Mouse (Mus musculus): ENCODE results near the gene Csde1.

Csde1 gene

GRCm38 (mm10) chr3:103058207-103059157, 38.3 kb downstream of the Csde1 start, which contains the start of gene Nras:
Gene Nras (plus strand): TSS chr3:103058285.
- DNase-seq (ENCODE audit: low read depth, low spot score) = peak; percentile 90

- DNase-seq (ENCODE audit: low read depth, low spot score) = no peak
Measured at GRCm38 (mm10) chr3:103066927-103067326, 46.7 kb downstream of the Csde1 start.

- DNase-seq (ENCODE audit: low read depth, low spot score) = no peak
Measured at GRCm38 (mm10) chr3:103068971-103069370, 48.7 kb downstream of the Csde1 start.

- DNase-seq (ENCODE audit: low read depth, low spot score) = no peak
Measured at GRCm38 (mm10) chr3:103073771-103074170, 53.5 kb downstream of the Csde1 start, which contains the start of gene Ampd1. Gene Ampd1 (plus strand): TSS chr3:103074014.

- no peak for DNase-seq (ENCODE audit: low read depth, low spot score)
Measured at GRCm38 (mm10) chr3:103075871-103076270, 55.6 kb downstream of the Csde1 start.

DNA sequence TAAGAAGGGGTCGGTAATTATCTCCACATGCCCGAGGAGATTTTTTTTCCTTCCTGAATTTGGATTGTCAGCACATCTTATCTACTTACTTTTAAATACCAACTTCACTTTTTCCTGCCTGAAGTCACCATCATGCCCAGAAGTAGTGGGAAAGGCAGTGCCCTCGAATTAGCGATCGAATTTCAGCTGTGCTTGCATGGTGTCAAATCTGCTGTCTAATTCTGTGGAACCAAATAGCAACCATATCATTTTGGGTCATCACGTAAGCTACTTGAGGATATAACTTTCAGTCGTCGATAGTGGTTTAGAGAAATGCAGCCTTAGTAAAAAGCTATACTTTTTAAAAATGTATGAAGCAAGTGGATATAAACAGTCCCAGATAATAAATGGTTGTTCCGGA, 56.2 kb downstream of the Csde1 start:
- no peak for DNase-seq (ENCODE audit: low read depth, low spot score)

DNA sequence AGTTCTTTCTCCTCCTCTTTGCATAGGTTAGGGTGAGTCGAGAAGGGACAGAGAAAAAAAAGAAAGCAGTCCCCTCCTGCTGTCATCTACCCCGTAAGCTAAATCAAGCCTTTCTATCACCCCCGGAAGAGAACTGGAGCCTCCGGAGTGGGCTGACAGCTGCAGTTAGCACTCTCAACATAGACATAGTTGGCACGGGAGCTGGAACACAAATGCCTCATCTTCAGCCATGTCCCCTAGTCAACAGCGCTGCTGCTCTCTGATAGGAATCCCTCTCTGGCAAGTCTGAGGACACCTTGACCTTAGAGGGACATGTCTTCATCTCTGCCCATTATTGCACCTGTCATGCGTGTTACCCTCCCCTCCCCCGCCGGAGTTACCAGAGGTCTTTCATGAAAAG, 59.1 kb downstream of the Csde1 start:
- no peak for DNase-seq (ENCODE audit: low read depth, low spot score)

- DNase-seq (ENCODE audit: low read depth, low spot score) = no peak
Measured at GRCm38 (mm10) chr3:103081051-103081450, 60.8 kb downstream of the Csde1 start.

DNA sequence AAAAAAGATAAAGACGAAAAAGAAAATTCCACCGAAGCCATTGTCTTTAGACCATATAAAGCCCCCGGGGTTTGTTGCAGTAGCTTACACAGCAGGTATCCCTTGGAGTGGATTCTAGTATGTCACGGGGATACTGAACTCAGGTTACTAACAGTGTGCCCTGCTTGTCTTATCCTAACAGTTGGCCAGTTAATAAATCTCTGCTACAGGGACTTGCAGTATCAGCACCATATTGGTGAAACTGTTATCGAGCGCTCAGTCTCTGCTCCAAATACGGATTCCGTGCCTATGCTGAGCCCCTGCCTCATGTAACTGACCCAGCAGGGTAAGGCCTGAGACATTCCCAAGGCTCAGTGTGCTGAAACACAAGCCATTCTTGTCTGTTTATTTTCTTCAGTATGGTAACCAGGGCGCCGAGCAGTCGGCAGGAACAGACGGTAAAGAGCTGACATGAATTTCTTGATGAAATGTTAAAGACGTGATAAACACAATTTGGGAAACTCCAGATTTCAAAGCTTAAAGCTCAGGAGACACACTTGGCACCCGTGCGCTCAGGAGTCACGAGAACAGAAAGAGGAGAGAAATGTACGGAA, 61.7 kb downstream of the Csde1 start:
- no peak for DNase-seq (ENCODE audit: low read depth, low spot score)

- DNase-seq (ENCODE audit: low read depth, low spot score) = no peak
Measured at GRCm38 (mm10) chr3:103082761-103083160, 62.5 kb downstream of the Csde1 start.

DNA sequence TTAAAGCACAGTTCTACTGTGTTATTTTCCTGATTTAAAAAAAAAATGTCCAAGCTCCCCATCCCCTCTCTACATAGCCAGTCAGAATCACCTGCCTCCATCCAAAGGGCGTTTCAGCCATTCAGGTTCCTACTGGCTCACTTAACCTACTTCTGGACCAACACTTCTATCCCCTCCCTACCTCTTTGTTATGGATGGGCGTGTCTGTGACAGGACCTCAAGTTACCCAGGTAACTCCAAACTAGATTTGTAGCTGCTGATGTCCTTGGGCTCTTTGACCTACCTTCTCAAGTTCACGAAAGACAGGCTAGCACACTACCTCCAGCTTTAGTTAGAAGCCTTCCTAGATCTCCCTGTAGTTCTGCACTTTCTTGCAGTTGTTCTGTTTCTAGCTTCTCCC, 65.8 kb downstream of the Csde1 start:
- DNase-seq (ENCODE audit: low read depth, low spot score) = no peak

DNA sequence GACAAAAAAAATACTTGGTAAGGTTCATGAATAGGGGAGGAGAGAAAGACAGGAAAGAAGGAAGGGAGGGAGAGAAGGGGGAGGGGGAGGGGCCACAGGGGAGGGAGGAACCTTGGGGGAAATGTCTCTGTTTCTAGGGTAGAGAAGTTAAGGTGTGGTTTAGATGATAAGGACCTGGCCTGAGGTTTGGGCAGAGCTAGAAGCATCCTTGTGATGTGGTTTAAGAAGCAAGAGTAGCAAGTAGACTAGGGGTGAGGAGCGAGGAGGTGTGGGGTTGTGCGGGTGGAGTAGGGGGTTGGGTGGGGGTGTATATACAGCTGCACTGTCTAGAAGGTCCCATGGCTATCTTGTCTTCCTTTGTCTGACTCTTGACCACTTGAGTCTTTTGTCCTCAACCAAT, 71.5 kb downstream of the Csde1 start:
- no peak for DNase-seq (ENCODE audit: low read depth, low spot score)

GRCm38 (mm10) chr3:103098662-103099061, 78.4 kb downstream of the Csde1 start:
- DNase-seq (ENCODE audit: low read depth, low spot score) = no peak

GRCm38 (mm10) chr3:103099667-103100066, 79.4 kb downstream of the Csde1 start:
- no peak for DNase-seq (ENCODE audit: low read depth, low spot score)

GRCm38 (mm10) chr3:103100735-103101134, 80.5 kb downstream of the Csde1 start:
- no peak for DNase-seq (ENCODE audit: low read depth, low spot score)

DNA sequence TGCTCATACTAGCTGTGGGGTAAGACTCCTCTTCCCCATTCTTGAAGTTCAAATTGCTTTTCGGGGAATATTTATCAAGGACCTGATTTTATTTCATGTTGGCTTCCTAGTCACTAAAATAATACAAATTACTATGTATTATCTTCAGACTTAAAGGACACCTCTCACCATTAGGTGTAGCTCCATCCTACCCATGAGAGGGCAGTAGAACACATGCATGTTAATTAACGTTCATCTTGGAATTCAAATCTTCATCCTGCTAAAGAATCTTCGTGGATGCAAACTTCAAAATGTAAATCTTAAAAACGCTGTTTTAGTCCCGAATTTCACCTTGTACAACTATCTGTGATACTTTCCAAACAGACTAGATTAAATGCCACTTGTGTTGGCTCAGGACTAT, 81.0 kb downstream of the Csde1 start:
- no peak for DNase-seq (ENCODE audit: low read depth, low spot score)

DNA sequence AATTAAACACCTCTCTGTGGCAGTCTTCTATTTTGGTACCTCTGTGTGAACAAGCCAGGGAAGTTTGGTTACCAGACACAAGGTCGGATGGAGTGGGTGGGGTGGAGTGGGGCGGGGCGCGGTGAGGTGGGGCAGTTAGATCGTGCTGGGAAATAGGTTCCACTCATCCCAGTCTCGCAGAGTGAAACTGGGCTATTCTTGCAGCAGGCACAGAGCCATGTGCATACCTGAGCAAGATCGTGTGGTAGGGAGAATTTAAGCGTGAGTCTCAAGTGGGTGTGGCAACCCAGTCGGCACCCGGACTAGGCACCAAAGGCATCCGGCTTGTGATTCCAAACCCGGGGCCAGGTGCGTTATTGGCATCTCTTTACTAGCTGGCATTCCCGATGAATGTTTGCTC, 81.7 kb downstream of the Csde1 start:
- no peak for DNase-seq (ENCODE audit: low read depth, low spot score)

DNA sequence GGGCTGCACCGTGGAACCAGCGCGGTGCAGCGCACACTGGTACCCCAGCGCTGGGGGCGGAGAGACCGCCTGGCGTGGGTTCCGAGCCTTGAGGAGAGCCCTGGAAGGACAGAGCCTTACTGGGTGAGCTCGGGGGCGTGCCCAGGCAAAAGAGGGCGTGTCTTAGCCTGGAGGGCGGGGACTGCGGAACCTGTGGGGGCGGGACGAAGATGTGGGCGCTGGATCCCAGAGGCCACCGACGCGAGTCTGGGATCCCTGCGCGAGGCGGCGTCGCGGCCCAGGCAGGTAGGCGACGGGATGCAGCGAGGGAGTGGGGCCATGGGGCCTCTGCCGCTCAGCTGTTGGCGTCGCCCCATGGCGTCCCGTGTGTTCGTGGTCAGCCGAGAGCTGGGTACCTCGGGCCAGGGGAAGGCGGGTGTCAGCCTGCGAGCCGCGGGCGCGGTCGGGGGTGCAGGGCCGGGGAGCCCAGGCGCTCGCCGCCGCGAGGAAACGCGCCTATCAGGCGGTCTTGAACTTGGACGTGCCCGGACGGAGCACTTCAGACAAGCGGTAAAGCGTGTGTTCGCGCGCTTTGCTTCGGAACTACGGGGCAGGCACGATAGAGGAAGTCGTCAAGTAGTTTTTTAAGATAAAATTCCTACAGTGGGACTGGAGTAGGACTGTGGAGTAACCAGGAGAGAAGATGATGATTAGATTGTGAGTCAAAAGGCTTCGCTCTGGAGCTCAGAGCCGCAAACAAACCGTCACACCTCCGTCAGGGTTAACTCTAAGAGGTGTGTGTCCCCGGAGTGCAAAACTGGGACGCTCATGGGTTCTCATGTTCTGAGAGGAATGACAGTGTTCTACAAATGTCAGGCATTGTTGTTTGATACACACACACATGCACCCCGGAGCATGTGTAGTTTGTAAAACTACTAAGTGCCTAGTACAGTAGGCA, 82.5 kb downstream of the Csde1 start, which contains the start of gene Dennd2c:
Dennd2c (plus strand) TSS at position 151 of the 937 bp plus-strand sequence.
- DNase-seq (ENCODE audit: low read depth, low spot score) = peak; percentile 84
